Mouse (Mus musculus) gastrocnemius, postnatal 36 days (tissue): ENCODE results near the gene Orm3. TPM values are rescaled to one million over a fixed set of nuclear protein-coding genes. Genes with fewer than 3 reads are reported as not detected.
A peak's percentile ranks its signal among the peaks of the same experiment; 100 is the strongest.

ENCODE experiments used
- DNase-seq, 2 experiments: peaks; one replicate each; pipeline ENCODE4 v3.0.0; 2022
- intact Hi-C: fragments of 180-260 bp; cut with DNase I; formaldehyde crosslinking; loops from one replicate; pipeline ENCODE4 v1.15.1; 2025
- total RNA-seq, 2 experiments: library from RNA; stranded (reverse); gene quantifications; 2 replicates each; pipeline ENCODE4 v1.2.3; 2021

Orm3 gene
- total RNA-seq, 2 experiments from 2014 or later: not detected

- intact Hi-C loops: no loop called here
- DNase-seq: no peak
These were observed 6.2 kb downstream of the Orm3 start, which contains the start of gene Orm2 for GRCm38 (mm10) chr4:63362150-63362549. Orm2 (plus strand) TSS chr4:63362449.

- DNase-seq: peak; percentile 83 to 85
- intact Hi-C loops: loop anchor here (1.0 to 5.0 kb wide), 2 partner anchors 40 to 579 kb away; no protein-coding TSS in a partner anchor
These were observed 12.6 kb downstream of the Orm3 start for GRCm38 (mm10) chr4:63368577-63368976.

DNA sequence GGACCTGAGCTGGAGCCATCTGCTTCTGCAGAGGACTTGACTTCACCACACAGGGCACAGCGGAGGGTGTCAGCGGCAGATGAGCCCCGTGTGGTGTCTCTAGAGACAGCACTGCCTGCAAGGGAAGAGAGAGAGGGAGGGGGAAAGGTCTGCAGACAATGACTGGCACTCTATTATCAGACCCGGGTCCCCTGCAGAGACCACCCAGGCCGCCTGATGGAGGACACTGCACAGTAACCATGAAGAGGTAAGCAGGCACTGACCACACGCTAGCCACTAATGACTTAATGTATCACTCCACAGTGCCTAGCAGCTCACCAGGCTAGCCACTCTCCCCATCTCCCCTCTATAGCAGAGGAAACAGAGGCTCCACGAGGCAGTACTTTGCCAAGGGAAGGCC lies 14.9 kb downstream of the Orm3 start:
- DNase-seq: no peak
- intact Hi-C loops: no loop called here

GRCm38 (mm10) chr4:63371890-63372289 lies 15.9 kb downstream of the Orm3 start:
- intact Hi-C loops: no loop called here
- no peak for DNase-seq

GRCm38 (mm10) chr4:63373404-63373803 lies 17.4 kb downstream of the Orm3 start:
- intact Hi-C loops: no loop called here
- no peak for DNase-seq

DNA sequence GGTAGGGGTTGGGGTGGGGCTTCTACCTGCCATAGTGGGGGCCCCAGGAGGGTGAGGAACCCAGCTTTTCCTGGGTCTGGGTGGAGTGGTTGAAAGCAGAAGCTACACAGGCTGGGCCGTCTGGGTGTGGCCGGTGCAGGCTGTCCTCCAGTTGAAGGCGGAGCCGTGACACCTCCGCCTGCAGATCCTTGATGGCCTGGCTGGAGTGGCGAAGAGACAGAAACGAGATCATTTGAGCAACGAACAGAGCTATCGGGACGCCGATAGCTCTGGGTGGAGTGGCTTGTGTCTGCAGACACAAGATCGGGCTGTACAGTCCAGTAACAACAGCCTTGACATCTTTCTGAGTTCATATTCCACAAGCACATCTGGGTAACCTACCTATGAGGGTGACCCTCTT lies 18.4 kb downstream of the Orm3 start:
- intact Hi-C loops: no loop called here
- DNase-seq: no peak

- intact Hi-C loops: no loop called here
- DNase-seq: peak; percentile 60 to 67
These were observed 19.4 kb downstream of the Orm3 start for GRCm38 (mm10) chr4:63375367-63375766.

DNA sequence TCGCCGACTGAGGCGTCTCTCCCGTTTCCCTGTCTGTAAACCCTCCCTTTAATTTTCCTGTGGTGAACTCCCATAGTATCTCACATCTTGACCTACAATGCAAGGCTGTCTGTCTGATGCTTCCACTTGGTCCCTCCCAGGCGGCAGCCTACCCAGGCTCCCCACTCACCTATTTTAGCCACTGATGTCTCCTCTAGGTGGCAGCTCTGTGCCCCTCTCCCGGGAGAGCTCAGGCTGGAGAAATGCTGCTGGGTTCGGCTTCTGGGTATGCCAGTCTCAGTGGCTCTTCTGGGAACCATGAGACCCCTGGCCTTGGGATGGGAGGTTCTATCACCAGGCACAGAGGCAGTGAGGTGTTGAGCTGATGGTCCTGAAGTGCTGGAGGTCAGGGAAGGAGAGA lies 21.5 kb downstream of the Orm3 start:
- intact Hi-C loops: no loop called here
- no peak for DNase-seq

GRCm38 (mm10) chr4:63382676-63383369 lies 26.9 kb downstream of the Orm3 start:
- no peak for DNase-seq
- intact Hi-C loops: no loop called here

DNA sequence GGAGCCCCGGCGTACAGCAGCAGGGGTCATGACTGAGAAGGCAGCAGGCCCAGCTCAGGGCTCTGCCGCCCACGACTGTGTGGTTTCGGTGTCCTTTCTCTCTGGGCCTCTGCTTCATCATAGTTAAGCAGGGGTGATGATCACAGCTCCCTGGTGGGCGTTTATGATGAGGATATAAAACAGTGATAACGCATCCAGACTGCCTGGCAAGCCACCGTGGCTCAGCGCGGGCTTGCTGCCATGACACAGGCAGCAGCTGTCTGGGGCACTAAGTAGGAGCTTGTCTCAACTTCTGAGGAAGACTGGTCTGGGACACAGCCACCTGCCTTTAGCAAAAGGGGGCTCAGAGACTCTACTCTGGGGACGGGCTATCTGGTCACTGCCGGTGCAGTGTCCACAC lies 27.5 kb downstream of the Orm3 start:
- DNase-seq: no peak
- intact Hi-C loops: no loop called here

DNA sequence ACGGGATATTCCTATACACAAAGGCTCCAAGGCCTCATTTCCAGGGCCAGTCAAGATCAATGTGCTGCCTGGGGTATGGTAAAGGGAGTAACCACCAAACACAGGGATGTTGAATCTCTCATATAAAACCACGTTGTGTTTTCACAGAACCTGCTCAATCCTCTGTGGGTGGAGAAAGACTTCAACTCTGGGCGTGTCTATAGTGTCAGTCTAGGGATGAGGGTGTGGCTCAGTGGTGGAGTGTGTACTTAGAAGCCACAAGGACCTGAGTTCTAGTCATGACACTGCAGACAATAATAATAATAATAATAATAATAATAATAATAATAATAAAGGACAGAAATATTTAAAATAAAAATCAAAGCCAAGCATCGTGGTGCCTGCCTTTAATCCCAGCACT lies 28.3 kb downstream of the Orm3 start:
- intact Hi-C loops: no loop called here
- DNase-seq: no peak

GRCm38 (mm10) chr4:63385253-63385652 lies 29.3 kb downstream of the Orm3 start:
- DNase-seq: no peak
- intact Hi-C loops: no loop called here

GRCm38 (mm10) chr4:63385784-63386183 lies 29.8 kb downstream of the Orm3 start:
- DNase-seq: no peak
- intact Hi-C loops: no loop called here

- intact Hi-C loops: no loop called here
- no peak for DNase-seq
These were observed 32.1 kb downstream of the Orm3 start for GRCm38 (mm10) chr4:63388029-63388428.

DNA sequence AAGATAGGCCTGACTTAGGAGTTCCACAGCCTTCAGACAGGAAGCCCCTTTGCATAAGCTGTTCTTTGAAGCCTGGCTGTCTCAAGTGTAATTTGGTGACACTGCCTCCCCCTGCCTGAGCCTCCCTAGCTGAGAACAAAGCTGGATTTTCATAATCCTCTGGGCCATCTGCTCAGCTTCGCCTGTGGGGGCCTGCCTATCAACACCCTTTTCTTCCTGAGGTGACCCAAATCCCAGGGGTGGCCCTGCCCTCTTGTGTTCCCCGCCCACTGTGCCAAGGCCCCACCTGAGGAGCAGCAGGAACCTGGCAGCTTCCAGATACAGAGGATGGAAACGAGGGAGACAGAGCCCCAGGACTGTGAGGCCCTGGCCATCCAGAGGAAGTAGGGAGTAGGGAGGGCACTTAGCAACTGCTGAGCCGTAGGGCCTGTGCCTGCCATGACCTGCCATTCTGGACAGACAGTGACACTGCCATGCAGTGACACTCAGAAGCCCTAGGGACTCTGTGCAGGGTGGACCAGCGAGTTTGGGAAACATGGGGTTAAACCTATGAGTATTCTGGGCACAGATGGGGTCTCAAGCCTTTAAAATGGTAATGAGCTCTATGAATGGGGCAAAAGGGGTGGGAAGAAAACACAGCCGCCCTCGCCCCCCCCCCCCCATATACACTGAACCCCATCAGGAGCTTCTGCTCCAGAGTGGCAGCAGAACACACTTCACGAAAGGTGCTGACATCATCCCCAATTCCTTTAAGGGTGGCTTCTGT lies 33.3 kb downstream of the Orm3 start:
- intact Hi-C loops: no loop called here
- no peak for DNase-seq

GRCm38 (mm10) chr4:63389887-63390528 lies 34.0 kb downstream of the Orm3 start:
- intact Hi-C loops: no loop called here
- no peak for DNase-seq

DNA sequence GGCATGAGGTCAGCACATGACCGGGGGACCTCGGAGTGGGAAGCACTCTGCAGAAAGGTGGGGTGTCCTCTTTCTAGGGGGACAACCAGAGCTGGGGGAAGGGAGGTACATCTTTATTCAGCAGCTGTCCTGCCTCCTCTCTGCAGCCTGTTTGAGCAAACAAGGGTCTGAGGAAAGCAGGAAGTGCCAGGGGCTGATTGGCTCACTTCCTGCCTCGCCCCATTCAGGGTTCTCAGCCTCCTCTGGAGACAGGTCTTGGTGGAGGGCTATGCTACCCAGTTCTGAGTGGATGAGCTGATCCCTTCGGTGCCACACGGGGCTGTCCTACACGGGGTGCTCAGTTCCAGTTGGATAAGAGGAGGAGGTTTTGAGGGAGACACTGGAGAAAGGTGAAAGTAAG lies 35.4 kb downstream of the Orm3 start:
- intact Hi-C loops: no loop called here
- DNase-seq: no peak

- intact Hi-C loops: no loop called here
- no peak for DNase-seq
These were observed 42.1 kb downstream of the Orm3 start for GRCm38 (mm10) chr4:63397981-63398537.

- intact Hi-C loops: no loop called here
- peak; percentile 45 to 46 for DNase-seq
These were observed 43.1 kb downstream of the Orm3 start for GRCm38 (mm10) chr4:63398854-63399609.

DNA sequence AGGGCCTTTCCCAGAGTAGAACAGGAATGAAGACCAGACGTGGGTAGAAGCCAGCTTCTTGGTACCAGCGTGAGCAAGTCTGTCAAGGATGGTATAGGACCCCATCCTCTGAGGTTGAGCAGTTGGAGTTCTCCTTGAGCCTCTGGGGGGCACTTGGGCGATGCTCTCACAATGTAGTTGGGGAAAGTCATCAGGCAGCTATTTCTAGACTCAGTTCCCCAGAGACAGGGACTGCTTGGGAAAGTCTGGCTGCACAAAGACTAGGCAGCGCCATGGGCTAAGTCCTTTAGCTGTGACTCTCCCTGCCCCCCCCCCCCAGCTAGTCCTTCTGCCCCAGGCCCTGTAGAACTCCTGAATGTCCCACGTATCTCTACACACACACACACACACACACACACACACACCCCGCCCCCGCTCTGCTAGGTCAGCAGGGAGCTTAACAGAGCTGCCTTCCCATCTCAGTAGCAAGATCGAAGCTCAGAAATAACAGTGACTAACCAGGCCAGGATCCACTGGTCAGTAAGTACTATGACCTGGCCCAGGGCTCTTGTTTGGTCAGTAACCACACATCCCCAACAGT lies 43.8 kb downstream of the Orm3 start:
- intact Hi-C loops: no loop called here

More for the DNA sequence above, 43.8 kb downstream of the Orm3 start:
- no peak for DNase-seq
